Mouse (Mus musculus) inflammation-experienced regulatory T-cells, adult 6 months (primary cell): ENCODE measurements around the gene Gabpb2. TPM values are rescaled to one million over a fixed set of nuclear protein-coding genes. Genes with fewer than 3 reads are reported as not detected.

Source experiments
- ATAC-seq: one replicate; pipeline ENCODE4 v1.8.0; 2017
- polyA plus RNA-seq, 3 experiments: library from polyadenylated mRNA; unstranded; fragments of 100-300 nt; shearing (Covaris generic); gene quantifications; one replicate each; pipeline ENCODE4 v1.2.1; 2017

Gene Gabpb2
- polyA plus RNA-seq, 3 experiments from 2014 or later: 28.0 to 52.1 (median 31.8) TPM

GRCm38 (mm10) chr3:95194721-95195135 lies 23.0 kb downstream of the Gabpb2 start:
- no peak for ATAC-seq

- ATAC-seq: no peak
Observed at GRCm38 (mm10) chr3:95186888-95187287, 30.8 kb downstream of the Gabpb2 start.

GRCm38 (mm10) chr3:95186100-95186499 lies 31.6 kb downstream of the Gabpb2 start:
- ATAC-seq: no peak

DNA sequence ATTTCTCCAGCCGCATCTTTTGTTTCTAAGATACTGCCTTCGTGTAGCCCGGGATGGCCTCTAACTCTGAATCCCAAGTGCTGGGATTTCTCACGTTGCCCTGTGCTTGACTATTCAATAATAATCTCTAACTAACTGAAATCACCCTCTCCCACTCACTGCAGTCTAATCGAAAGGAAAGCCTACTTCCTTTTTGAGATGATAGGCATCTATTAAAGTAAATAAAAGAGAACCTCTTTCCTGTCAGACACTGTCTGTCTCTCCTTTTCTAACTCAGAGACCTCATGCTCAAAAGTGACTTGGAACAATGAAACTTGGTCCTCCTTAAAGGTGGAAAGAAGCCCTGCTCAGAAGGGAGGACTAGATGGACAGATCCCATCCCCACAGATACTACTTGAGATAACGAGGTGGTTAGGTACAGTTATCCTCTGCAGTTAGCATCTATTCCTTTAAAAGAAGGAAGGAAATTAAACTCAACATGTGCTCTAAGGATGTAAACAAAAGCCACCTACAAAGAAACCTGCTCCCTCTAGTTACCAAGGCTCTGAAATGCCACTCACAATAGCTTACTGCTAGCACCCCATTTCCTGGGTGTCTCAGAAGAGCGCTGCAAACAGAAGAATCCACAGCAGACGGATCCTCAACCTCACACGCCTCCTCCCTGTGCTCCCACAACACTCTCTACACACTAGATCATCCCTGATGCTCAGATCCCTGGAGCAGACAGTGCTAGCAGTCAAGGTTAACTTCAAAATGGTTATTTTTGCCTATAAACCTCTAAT lies 32.7 kb downstream of the Gabpb2 start:
- ATAC-seq: peak; percentile 77

DNA sequence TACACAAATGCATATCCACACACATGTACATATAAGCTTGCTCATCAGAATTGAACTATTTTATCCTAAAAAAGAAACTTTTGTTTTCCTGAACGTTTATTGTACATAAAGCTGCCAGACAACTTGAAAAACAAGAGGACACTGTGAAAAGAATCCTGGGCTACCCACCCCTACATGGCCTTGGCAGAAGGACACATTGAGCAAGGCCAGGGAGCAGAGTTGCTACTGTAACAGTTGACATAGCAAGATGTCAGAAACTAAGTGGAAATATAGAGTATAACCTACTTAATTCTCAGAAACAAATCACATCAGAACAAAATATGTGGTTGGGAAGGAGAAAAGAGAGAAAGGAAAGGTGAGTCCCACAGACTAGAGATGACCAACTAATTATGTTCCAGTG lies 35.9 kb downstream of the Gabpb2 start:
- ATAC-seq: no peak

DNA sequence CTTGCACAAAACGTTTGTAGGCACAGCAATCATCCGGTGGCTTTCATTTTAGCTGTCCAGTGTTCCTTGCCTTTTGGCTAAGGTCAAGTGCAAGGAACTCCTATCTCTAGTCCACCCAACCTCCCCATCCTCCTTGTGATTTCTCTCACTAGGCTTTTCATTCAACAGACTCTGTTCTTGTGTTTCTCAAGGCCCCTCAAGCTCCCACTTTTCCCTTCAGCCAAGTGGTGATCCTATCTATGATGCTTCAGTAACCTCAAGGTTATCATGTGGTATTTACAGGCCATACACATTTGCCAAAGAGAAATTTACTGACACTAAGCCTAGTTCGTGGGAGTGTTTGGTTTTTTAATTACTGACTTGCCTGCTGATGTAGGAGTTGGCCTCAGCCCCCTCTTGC lies 37.8 kb downstream of the Gabpb2 start:
- no peak for ATAC-seq

GRCm38 (mm10) chr3:95178948-95179347 lies 38.8 kb downstream of the Gabpb2 start:
- no peak for ATAC-seq

GRCm38 (mm10) chr3:95177583-95177982 lies 40.1 kb downstream of the Gabpb2 start:
- ATAC-seq: no peak

GRCm38 (mm10) chr3:95176500-95176899 lies 41.2 kb downstream of the Gabpb2 start:
- no peak for ATAC-seq

- ATAC-seq: peak; percentile 91
Observed at GRCm38 (mm10) chr3:95174011-95174592, 43.6 kb downstream of the Gabpb2 start.

- ATAC-seq: peak; percentile 47
Observed at GRCm38 (mm10) chr3:95173256-95173949, 44.3 kb downstream of the Gabpb2 start.

DNA sequence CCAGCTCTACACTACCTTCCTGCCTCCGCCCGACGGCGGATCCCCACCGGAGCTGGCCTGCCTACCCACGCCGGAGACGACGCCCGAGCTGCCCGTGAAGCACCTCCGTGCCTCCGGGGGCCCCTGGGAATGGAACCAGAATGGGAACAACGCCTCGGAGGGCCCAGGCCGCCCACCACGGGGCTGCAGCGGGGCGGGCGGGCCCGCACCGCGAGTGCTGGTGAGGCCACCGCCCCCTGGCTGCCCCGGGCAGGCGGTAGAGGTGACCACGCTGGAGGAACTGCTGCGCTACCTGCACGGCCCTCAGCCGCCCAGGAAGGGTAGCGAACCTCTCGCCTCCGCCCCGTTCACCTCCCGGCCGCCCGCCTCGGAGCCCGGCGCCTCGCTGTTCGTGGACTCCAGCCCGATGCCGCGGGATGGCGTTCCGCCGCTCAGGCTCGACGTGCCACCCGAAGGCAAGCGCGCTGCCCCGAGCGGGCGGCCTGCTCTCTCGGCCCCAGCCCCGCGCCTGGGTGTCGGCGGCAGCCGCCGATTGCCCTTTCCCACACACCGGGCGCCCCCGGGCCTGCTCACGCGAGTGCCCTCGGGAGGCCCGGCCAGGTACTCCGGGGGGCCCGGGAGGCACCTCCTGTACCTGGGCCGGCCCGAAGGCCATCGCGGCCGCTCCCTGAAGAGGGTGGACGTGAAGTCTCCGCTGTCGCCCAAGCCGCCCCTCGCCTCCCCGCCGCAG lies 45.0 kb downstream of the Gabpb2 start:
- ATAC-seq: no peak

GRCm38 (mm10) chr3:95171105-95171504 lies 46.6 kb downstream of the Gabpb2 start:
- ATAC-seq: no peak

GRCm38 (mm10) chr3:95169996-95170395 lies 47.7 kb downstream of the Gabpb2 start:
- ATAC-seq: no peak

- ATAC-seq: no peak
Observed at GRCm38 (mm10) chr3:95164840-95165239, 52.9 kb downstream of the Gabpb2 start.

DNA sequence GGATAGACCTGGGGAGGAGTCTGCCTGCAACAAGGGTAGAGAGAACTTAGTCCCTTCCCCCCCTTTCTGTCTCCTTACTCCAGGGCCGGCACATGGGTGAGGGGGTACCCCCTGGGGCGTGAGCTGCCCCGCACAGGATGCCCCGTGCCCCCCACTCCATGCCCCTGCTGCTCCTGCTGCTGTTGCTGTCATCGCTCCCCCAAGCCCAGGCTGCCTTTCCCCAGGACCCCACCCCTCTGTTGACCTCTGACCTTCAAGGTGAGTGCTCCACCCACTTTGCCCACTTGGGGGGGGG lies 53.5 kb downstream of the Gabpb2 start:
- no peak for ATAC-seq

DNA sequence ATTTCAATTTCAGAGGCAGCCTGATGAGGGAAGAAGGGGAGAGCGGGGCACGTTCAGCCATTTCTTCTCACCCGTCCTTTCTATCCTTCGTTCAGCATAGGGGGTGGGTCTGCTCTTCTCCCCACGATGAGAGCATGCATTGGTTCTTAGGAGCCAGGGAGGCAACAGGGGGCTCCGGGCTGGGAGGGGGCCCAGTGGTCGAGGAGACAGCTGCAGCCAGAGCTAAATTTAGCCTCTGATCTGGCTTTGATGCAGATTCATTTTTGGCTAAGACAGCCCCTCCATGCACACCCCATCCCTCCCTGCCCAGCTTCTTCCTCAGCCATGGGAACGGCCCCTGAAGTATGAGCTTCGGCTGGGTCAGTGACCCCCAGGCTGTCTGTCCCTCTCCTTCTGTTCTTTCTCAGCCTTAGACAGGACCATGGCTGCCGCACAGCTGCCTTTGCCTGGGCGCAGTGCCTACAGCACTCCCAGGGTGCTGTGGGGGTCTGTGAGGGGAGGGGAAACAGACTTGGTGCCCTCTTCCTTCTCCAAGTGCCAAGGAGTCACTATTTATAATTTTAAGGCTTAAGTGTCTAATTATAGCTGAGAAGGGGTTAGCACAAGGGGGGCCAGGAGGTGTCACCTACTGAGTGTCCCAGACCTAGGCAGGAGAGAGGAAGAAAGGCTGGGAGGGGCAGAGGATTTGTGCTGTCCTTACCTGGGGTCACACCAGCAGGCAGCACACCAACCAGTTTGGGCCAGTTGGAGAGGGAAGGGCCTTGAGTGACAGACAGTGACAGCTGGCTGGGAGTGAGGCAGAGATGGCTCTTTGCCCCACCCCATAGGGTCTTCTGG lies 54.1 kb downstream of the Gabpb2 start:
- ATAC-seq: no peak

GRCm38 (mm10) chr3:95162345-95162628 lies 55.4 kb downstream of the Gabpb2 start:
- ATAC-seq: no peak

GRCm38 (mm10) chr3:95161618-95162344 lies 55.9 kb downstream of the Gabpb2 start:
- no peak for ATAC-seq

- ATAC-seq: no peak
Observed at GRCm38 (mm10) chr3:95161041-95161551, 56.6 kb downstream of the Gabpb2 start.
